ENCODE assay signal across 8 mouse cellular contexts in the genomic region with DNA sequence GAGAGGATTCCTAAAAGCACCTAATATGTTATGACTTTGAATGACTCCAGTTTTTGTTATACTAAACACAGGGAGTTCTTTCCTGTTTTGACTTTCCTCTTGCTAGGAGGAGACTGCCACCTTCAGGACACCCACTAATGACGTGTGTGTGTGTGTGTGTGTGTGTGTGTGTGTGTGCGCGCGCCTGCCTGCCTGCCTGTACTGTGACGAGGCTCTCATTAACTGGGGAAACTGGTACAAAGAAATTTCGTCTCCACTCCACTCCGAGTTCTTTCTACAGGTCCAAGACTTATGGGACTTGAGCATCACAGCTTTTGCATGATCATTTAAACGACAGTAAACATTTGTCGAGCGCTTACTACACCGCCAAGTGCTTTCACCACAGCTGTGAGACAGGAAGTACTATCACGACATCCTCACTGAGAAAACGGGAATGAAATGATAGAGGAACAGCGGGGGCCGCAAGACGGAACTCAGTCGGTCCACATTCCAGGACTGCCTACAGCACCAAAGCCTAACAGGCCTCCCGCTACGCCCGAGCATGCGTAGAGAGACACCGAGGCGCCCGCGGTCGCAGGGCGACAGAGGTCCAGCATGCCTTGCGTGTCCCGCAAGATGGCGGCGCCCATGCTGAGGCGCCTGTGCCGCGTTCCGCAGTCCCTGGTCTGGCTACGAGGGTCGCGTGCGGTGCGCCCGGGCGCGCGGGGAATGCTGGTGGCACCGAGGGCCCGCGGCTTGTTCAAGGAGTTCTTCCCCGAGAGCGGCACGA. TPM values are rescaled to one million over a fixed set of nuclear protein-coding genes. Genes with fewer than 3 reads are reported as not detected.
DNase-seq lines count a peak whose midpoint lies in the region; ATAC-seq and TF ChIP-seq lines count a peak whose summit lies in the region.

TSS of gene Yars2 (plus strand) at position 597 of the 769 bp plus-strand sequence.

- peak within 1 kb of the TSS; percentile 82 for H3K9ac ChIP-seq in embryonic facial prominence, embryonic 15.5 days
- H3K9ac ChIP-seq in kidney, embryonic 14.5 days (ENCODE audit: low read depth, low read length), result peak within 1 kb of the TSS; percentile 91
- peak within 1 kb of the TSS; percentile 76 for H3K9ac ChIP-seq in limb, embryonic 15.5 days

- peak; percentile 92; the same call in 1 of the 2 replicates for TF ChIP-seq POLR2A in bone marrow, adult 2 months (IDR thresholded peaks at IDR 0.05; ENCODE audit: borderline replicate concordance, control insufficient read depth, low read depth, low read length)

- H3K4me2 ChIP-seq in embryonic facial prominence, embryonic 15.5 days (replicated peaks), result peak within 1 kb of the TSS; percentile 83
- peak within 1 kb of the TSS; percentile 74 for H3K4me2 ChIP-seq in kidney, embryonic 14.5 days (replicated peaks; ENCODE audit: low read depth, low read length)
- peak within 1 kb of the TSS; percentile 79 for H3K4me2 ChIP-seq in limb, embryonic 15.5 days

- 0% methylated on average over 50 of the region's 50 CpGs for WGBS in bone marrow, adult 2 months
- WGBS in embryonic facial prominence, embryonic 15.5 days, result under 1% methylated on average over 50 of the region's 50 CpGs
- WGBS in kidney, embryonic 14.5 days, result under 1% methylated on average over 40 of the region's 50 CpGs
- under 1% methylated on average over 50 of the region's 50 CpGs for WGBS in limb, embryonic 15.5 days

- peak; percentile 98 for ATAC-seq in embryonic facial prominence, embryonic 15.5 days (ENCODE audit: insufficient number of reproducible peaks, low FRiP score, low TSS enrichment, low read depth)
- ATAC-seq in kidney, embryonic 14.5 days (ENCODE audit: low FRiP score, low TSS enrichment), result peak; percentile 98
- peak; percentile 98 for ATAC-seq in limb, embryonic 15.5 days (ENCODE audit: insufficient number of reproducible peaks, low FRiP score, low TSS enrichment, low read depth)

- H3K9me3 ChIP-seq in embryonic facial prominence, embryonic 15.5 days (replicated peaks), result no peaks in the 10 kb centered on the region
- H3K9me3 ChIP-seq in kidney, embryonic 14.5 days (ENCODE audit: control insufficient read depth, low read length), result no peaks in the 10 kb centered on the region
- H3K9me3 ChIP-seq in limb, embryonic 15.5 days, result no peaks in the 10 kb centered on the region

- H3K27me3 ChIP-seq in embryonic facial prominence, embryonic 15.5 days, result no peaks in the 10 kb centered on the region
- H3K27me3 ChIP-seq in kidney, embryonic 14.5 days (ENCODE audit: control insufficient read depth, insufficient read depth, low read length), result no peaks in the 10 kb centered on the region
- no peaks in the 10 kb centered on the region for H3K27me3 ChIP-seq in limb, embryonic 15.5 days

- no peaks in the 10 kb centered on the region; the same call in 1 of the 2 replicates for H3K4me1 ChIP-seq in bone marrow, adult 2 months (ENCODE audit: control insufficient read depth, insufficient read depth, low read length)
- peaks cover 5% of the 10 kb centered on the region; the same call in 1 of the 2 replicates for H3K4me1 ChIP-seq in embryonic facial prominence, embryonic 15.5 days
- peaks cover 16% of the 10 kb centered on the region for H3K4me1 ChIP-seq in kidney, embryonic 14.5 days (ENCODE audit: control insufficient read depth, insufficient read depth, low read length)
- H3K4me1 ChIP-seq in limb, embryonic 15.5 days, result peaks cover 14% of the 10 kb centered on the region

- peak; percentile 28; the same call in 1 of the 2 replicates for TF ChIP-seq CTCF in bone marrow, adult 2 months (IDR thresholded peaks at IDR 0.05; ENCODE audit: control insufficient read depth, insufficient read depth, low read length)

- DNase-seq in 416B (ENCODE audit: low read depth), result peak; percentile 93
- DNase-seq in heart, adult 9 months (ENCODE audit: low spot score in 2 of 2), result peak; percentile 90
- peak; percentile 67 to 79 for DNase-seq in monocyte, adult 2 months (ENCODE audit: low read depth in 1 of 2, low spot score in 2 of 2)
- peak; percentile 90 to 91 for DNase-seq in spleen, postnatal 36 days (ENCODE audit: low spot score in 2 of 2)

- peak within 1 kb of the TSS; percentile 79 for H3K4me3 ChIP-seq in bone marrow, adult 2 months (replicated peaks; ENCODE audit: control insufficient read depth, low read depth, low read length)
- H3K4me3 ChIP-seq in embryonic facial prominence, embryonic 15.5 days (replicated peaks), result peak within 1 kb of the TSS; percentile 92
- H3K4me3 ChIP-seq in kidney, embryonic 14.5 days (ENCODE audit: low read length), result peak within 1 kb of the TSS; percentile 97
- peak within 1 kb of the TSS; percentile 97 for H3K4me3 ChIP-seq in limb, embryonic 15.5 days

- peak within 1 kb of the TSS; percentile 60 for H3K27ac ChIP-seq in bone marrow, adult 2 months (ENCODE audit: control insufficient read depth, insufficient read depth, low read depth, low read length, poor library complexity)
- H3K27ac ChIP-seq in embryonic facial prominence, embryonic 15.5 days (replicated peaks), result peak within 1 kb of the TSS; percentile 96
- H3K27ac ChIP-seq in kidney, embryonic 14.5 days (ENCODE audit: low read depth, low read length), result peak within 1 kb of the TSS; percentile 95
- H3K27ac ChIP-seq in limb, embryonic 15.5 days, result peak within 1 kb of the TSS; percentile 96

- peaks cover 14% of the 10 kb centered on the region; the same call in 1 of the 2 replicates for H3K36me3 ChIP-seq in embryonic facial prominence, embryonic 15.5 days
- peaks cover 17% of the 10 kb centered on the region; the same call in 1 of the 2 replicates for H3K36me3 ChIP-seq in kidney, embryonic 14.5 days (ENCODE audit: control insufficient read depth, insufficient read depth, low read length)
- H3K36me3 ChIP-seq in limb, embryonic 15.5 days, result peaks cover 11% of the 10 kb centered on the region

RNA-seq across cellular contexts. Expression of gene Yars2, which starts in this region (rescaled TPM):
- 2.6 and 6.0 TPM in 2 replicates for polyA plus RNA-seq in bone marrow, adult 2 months (2011; ENCODE audit: insufficient read depth, insufficient read length, low replicate concordance, missing spikeins)
- 31.0 and 33.0 TPM in 2 replicates for polyA plus RNA-seq in embryonic facial prominence, embryonic 15.5 days (2015; fragmentation: Nextera tagmentation; extraction: Ambion mirVana)
- 46.0 and 52.0 TPM in 2 replicates for polyA plus RNA-seq in kidney, embryonic 14.5 days (2014; fragmentation: Nextera tagmentation; extraction: Ambion mirVana)
- 24.9 and 28.8 TPM in 2 replicates for polyA plus RNA-seq in limb, embryonic 15.5 days (2015; fragmentation: Nextera tagmentation; extraction: Ambion mirVana)

Comparison
In these comparisons a context has a peak if more than half of its experiments do, and no peak if none do; other contexts are left out.
1. Peak in every context shown above with its lines: DNase-seq, ATAC-seq, H3K4me3 ChIP-seq and H3K27ac ChIP-seq.